Mouse (Mus musculus) spleen, postnatal 36 days (tissue): Measurements from ENCODE around the gene Zfr2.

ENCODE experiments used
- DNase-seq, 2 experiments: peaks; one replicate each; pipeline ENCODE4 v3.0.0; 2022; ENCODE audit warnings: low spot score in 2 of 2, mixed read lengths in 1 of 2

Gene Zfr2

GRCm38 (mm10) chr10:81247804-81248203 is 14.8 kb downstream of the Zfr2 start:
- no peak for DNase-seq

GRCm38 (mm10) chr10:81249442-81249841 is 16.5 kb downstream of the Zfr2 start:
- DNase-seq, result no peak

GRCm38 (mm10) chr10:81252424-81253419 is 19.8 kb downstream of the Zfr2 start, which contains the start of gene Matk:
Gene Matk, plus strand, starts transcription at chr10:81252935.
- peak; percentile 46 to 51 for DNase-seq

- no peak for DNase-seq
Observed at GRCm38 (mm10) chr10:81254886-81255285, 21.9 kb downstream of the Zfr2 start.

DNA sequence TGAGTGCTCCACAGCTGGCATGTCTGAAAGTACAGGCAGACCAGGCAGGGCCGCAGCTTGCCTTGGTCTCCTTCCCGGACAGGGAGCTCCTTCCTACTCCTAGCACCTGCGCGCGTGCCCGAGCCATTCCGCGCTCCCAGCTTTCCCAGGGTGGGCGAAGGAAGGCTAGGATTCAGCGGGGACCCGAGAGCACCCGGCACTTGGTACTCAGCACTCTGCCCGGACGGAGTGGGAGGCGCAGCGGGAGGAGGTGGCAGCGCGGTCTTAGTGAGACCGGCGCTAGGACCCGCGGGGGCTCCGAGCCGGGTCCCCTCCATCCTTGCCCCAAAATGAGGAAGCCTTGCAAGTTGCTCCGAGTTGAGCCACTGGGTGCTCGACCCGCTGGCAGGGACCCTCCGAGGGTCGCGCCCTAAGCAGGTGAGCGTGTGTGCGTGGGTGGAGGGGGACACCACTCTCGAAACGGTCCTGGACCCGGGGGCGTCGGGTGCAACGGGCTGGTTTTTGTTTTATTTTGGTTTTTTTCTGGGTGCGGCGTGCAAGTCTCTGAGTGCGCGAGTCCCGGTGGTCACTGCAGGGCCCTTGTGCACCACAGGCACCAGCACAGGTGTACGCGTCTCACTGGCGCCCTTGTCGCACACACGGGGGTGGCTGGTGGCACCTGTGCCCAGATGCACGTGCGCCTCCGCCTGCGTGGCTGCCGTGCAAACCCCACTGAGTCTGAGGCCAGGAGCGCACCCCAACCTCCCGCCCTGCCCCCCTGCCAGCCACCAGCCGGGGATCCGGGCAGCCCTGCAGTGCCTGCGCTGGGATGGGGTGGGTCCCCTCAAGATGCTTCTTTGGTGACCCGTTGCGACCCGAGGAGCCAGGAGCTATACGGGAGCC is 24.4 kb downstream of the Zfr2 start:
- peak; percentile 57 to 58 for DNase-seq

DNA sequence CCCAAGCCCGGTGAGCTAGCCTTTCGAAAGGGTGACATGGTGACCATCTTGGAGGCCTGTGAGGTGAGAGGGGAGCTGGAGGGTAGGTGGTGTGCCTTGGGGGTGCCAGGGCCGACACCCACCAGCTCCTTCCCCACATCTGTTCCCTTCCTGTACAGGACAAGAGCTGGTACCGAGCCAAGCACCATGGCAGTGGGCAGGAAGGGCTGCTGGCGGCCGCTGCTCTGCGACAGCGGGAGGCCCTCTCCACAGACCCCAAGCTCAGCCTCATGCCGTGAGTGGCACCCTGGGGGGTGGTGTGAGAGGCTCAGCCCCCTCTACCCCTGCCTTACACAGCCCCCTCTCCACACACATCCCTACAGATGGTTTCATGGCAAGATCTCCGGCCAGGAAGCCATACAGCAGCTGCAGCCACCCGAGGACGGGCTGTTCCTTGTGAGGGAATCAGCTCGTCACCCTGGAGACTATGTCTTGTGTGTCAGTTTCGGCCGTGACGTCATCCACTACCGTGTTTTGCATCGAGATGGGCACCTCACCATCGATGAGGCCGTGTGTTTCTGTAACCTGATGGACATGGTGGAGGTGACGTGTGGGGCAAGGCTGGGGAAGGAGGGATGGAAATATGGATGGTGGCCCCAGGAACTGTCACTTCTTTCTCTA is 26.4 kb downstream of the Zfr2 start:
- DNase-seq, result no peak

GRCm38 (mm10) chr10:81261025-81261424 is 28.1 kb downstream of the Zfr2 start:
- DNase-seq, result no peak

DNA sequence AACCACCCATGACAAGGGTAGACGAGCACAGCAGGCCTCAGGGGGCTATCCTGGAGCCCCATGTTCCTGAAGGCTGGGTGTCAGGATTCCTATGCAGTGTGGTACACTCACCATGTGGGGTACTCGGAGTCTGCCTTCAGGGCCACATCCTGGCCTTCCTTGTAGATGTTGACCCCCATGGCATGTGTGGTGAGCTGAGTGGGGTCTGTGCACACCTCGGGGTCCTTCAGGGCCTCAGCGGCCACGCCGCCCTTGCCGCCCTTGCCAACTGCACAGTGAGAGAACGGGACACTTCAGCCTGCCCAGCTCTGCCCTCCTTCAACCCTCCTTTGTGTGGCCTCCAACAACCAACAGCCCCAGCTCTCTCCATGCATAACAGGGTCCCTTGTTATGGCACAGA is 32.6 kb downstream of the Zfr2 start:
- DNase-seq, result no peak

DNA sequence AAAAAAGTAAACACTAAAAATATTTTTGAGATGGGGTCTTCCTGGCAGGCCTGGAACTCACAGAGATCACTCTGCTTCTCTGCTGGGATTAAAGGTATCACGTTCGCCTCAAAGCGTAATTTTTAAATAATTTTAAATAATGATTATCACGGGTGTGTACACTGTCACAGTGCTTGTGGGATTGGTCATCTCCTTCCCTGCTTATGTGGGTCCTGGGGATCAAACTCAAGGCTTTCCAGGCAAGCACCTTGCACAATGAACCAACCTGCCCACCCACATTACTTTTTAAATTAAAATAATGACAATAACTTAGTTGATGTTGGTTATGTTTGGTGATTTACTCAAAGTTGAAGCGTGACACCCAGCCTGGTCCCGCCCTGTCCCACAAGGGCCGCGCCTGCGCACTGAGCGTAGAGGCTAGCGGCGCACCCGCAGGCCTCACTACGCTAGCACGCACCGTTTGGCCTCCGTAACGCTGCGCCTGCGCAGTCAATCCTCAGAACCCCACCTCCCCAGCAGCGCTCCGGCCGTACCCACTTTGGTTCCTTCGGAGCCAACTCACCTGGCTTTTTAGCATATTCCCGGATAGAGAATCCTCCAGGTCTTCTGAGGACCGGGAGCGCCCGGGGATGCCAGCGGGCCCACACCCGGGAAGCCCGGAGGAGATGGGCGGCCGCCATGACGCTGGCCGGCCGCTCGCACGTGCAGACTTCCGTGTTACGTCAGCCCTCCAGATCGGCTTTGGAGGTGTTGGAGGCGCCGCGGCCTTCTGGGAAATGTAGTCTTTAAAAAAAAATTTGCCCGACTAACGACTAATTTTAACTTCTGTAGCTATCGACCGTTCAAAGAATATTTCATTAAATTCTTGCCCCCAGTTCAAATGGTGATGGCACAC is 33.5 kb downstream of the Zfr2 start, which contains the start of the genes Mrpl54 and Apba3:
TSS of gene Mrpl54 (minus strand) at position 724 of the 895 bp plus-strand sequence.
TSS of gene Apba3 (plus strand) at position 750 of the 895 bp plus-strand sequence.
- DNase-seq, result peak; percentile 95 to 97

DNA sequence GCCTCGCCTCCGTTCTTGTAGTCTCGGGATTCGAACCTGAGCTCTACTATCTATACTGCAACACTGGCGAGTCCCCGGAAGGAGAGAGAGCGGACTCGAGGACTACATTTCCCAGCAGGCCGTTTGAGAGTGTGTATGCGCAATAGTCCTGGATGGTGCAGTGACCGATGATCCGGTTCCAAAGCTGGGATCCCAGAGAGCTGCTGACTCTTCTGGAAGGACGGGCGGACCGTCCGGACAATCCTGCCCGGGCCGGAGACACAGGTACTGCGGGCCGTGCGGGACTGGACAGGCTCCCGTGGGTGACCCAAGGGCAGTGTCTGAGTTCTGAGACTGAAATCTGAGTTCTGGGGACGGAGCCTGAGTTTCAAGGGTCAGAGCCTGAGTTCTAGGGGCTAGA is 35.1 kb downstream of the Zfr2 start:
- peak; percentile 77 to 82 for DNase-seq

GRCm38 (mm10) chr10:81268643-81269412 is 35.9 kb downstream of the Zfr2 start:
- DNase-seq, result no peak

- no peak for DNase-seq
Observed at GRCm38 (mm10) chr10:81272356-81272755, 39.4 kb downstream of the Zfr2 start.

GRCm38 (mm10) chr10:81273842-81274241 is 40.9 kb downstream of the Zfr2 start:
- DNase-seq, result no peak

GRCm38 (mm10) chr10:81277676-81278075 is 44.7 kb downstream of the Zfr2 start:
- DNase-seq, result no peak

GRCm38 (mm10) chr10:81279496-81279895 is 46.5 kb downstream of the Zfr2 start:
- DNase-seq, result no peak

DNA sequence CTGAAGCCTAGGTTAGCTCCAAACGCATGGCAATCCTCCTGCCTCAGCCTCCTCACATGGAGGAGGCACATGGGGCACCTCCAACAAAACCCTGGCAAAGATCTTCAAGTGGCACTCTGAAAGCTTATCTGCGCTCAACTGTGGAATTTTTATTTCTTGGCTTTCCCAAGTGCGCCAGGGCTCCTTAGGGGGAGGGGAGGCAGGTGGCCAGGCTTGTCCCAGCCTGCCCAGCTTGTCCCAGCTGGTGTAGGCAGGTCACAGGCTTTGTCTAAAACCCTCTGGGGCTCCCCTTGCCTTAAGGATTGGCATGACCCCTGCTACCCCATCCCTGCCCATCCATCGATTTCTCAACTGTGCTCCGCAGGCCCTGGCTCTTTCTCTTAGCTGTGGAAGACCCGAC is 51.2 kb downstream of the Zfr2 start:
- DNase-seq, result no peak

DNA sequence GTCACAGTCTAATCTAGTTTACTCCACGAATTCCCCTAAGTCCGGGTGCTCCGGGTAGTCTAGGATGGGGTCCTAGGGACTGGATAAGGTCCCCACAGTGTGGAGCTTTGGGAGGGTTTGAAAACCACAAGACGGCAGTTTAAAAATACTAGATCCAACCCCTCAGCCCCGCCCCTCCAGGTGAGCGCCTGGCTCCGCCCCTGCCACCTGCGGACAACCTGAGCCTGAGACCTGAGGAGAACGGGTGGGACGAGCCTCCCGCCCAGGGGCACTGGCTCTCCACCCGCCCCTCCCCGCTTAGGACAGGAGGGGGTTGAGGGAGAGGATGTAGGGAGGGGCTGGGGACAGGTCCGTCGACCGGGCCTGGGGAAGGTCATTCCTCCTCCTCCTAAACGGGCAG is 51.8 kb downstream of the Zfr2 start:
- no peak for DNase-seq

DNA sequence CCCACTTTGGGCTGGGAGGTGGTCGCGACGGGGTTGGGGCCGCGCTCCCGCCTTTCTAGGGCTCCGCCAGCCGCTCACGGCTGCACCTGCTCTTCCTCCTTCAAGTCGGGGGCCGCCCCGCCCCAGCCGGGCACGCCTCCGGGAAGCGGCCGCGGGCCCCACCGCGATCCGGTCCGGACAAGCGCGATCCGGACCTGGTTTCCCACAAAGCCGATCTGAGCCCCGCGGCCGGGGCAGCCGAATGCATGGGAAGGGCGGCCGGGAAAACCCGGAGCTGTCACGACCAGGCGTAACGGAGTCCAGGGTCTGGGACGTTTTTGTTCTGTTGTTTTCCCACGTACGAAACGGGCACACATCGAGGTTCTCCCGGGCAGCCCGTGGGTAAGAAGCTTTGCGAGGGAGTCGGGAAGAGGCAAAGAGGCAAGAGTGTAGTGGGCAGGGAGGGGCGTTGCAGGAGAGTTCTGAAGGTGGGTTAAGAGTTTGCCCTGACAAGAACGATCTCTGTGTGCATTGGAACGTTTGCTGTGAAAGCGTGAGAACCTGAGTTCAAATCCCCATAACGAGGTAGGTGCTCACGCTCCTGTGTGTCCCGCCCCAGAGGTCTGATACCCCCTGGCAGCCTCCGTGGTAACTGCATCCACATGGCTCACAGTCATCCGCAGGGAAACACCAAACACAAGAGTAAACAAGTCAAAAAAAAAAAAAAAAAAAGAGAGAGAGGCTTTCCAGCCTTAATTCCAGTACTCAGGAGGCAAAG is 52.9 kb downstream of the Zfr2 start:
- DNase-seq, result peak; percentile 92

DNA sequence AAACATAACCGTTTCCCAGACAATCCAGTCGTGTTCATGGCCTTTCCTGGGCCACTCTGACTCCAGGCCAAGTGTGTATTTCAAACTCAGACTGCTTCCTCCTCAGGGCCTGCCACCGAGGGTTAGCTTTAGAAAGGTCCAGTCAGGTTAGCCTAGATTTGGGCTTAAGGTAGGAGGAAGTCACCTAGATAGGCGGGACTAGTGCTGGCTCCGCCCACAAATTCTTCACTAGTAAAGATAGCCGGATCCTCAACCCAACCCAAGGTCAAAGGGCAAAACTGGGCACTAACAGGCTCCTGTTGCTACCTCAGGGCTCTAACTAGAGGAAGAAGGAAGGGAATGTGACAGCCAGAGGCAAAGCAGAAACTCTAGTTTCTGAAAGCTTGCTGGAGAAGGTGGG is 53.6 kb downstream of the Zfr2 start:
- no peak for DNase-seq
